Mouse (Mus musculus): ENCODE data around the gene Olfr1381. TPM values are rescaled to one million over a fixed set of nuclear protein-coding genes. Genes with fewer than 3 reads are reported as not detected.
A peak's percentile ranks its signal among the peaks of the same experiment; 100 is the strongest.
"Not testable (repeated sequence)": the region's sequence is repeated elsewhere in the genome, so short reads cannot be mapped to it uniquely, and the experiment has no call there.

The Olfr1381 gene
- total RNA-seq (2021): not detected
- long read RNA-seq: 0 reads

DNA sequence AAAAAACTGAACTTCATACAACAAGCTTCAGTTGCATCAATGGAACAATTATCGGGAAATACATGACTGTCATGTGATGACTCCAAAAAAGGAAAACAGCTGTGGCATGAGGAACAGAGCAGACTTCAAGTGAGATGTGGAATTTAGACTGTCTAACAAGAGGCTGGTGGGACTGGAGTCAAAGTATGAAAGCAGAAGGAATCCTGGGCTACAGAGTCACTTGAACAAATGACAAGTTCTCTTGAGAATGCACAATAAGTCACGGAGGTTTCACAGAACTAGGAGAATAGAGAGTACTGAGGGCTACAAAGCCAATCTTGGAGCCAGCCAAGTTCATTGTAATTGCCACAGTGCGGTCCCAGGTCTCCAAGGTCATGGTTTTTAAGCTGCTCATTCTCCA is at the start of gene Olfr1381:
Gene Olfr1381, plus strand, starts transcription at position 301 of the 400 bp plus-strand sequence.
- not testable (repeated sequence) for DNase-seq (ENCODE audit: low spot score in 2 of 2)

GRCm38 (mm10) chr11:49518086-49518485 is 25.2 kb upstream of the Olfr1381 start:
- no peak for DNase-seq (ENCODE audit: low spot score in 2 of 2)

DNA sequence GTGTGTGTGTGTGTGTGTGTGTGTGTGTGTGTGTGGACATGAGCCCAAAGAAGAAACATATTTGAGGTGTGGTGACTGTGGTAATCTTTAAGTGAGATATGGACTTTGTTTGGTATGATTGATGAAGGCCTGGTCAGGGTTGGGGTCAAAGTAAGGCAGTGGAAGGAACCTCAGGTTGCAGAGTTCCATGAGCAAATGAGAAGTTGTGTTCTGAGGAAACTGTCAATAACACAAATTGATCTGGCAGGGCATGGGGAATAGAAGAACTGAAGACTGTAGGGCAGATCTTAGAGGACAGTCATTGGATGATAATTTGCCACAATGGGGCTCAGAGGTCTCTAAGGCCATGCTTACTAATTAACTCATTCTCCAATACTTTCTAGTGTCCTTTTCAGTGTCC is 23.9 kb upstream of the Olfr1381 start, which contains the start of gene Olfr1383:
Gene Olfr1383, plus strand, starts transcription at position 301 of the 400 bp plus-strand sequence.
- DNase-seq (ENCODE audit: low spot score in 2 of 2): no peak

DNA sequence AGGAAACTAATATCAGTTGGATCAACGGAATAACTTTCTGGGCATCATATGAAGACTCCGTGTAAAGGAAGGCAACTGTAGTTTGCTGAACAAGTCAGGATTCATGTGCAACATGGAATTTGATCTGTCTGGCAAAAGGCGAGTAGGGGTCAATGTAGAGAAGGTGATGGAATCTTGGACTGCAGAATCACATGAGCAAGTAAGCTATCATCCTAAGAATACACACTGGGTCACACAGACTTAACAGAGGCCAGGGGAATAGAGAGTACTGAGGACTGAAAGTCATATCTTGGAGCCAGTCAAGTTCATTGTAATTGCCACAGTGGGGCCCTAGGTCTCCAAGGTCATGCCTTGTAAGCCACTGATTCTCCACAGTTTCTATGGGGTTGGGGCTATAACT is 15.3 kb upstream of the Olfr1381 start, which contains the start of gene Olfr1382:
Gene Olfr1382, plus strand, starts transcription at position 301 of the 400 bp plus-strand sequence.
- DNase-seq (ENCODE audit: low spot score in 2 of 2): no peak

DNA sequence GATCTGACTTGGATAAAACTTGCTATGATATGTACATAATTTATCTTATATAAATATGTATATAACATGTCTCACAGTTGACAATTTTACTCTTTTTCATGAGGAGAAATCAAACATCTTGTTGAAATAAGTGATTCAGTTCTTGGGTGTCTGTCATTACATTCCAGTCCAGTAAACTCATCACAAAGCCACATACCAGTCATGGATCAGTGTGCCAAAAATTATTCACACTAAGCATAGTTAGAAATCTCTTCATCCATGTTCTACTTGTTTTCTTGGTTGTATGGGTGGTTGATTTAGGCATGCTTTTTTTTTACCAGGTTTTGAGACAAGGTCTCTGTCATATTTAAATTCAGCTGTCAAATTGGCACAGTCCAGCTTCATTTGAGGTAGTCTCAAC is 10.5 kb upstream of the Olfr1381 start:
- DNase-seq (ENCODE audit: low spot score in 2 of 2): no peak

- DNase-seq (ENCODE audit: low spot score in 2 of 2): peak in 1 of 2 experiments; percentile 53
These were observed 6.6 kb upstream of the Olfr1381 start for GRCm38 (mm10) chr11:49536631-49537030.

DNA sequence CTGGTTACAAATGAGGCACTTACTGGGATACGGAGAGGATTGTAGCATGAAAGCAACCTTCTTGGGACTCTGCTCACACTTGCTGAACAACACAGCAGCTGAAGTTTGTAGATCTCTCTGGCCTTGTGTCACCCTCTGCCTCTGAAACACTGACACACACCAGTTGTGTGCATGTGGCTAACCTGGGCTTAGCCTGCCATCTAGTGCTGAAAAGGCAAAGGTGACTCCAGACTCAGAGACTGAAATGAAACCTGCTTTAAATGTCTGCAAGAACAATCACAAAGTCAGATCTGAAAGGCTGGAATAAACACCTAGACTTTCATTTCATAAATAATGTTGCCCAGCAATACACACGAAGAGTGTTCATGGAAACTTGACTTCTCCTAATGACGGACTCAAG is 10.8 kb downstream of the Olfr1381 start:
- DNase-seq (ENCODE audit: low spot score in 2 of 2): peak in 1 of 2 experiments; percentile 10

DNA sequence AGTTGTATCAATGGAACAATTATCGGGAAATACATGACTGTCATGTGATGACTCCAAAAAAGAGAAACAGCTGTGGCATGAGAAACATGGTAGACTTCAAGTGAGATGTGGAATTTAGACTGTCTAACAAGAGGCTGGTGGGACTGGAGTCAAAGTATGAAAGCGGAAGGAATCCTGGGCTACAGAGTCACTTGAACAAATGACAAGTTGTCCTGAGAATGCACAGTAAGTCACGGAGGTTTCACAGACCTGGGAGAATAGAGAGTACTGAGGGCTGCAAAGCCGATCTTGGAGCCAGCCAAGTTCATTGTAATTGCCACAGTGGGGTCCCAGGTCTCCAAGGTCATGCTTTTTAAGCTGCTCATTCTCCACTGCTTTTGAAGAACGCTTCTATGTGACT is 13.3 kb downstream of the Olfr1381 start, which contains the start of gene Olfr1380:
Gene Olfr1380, plus strand, starts transcription at position 301 of the 400 bp plus-strand sequence.
- not testable (repeated sequence) for DNase-seq (ENCODE audit: low spot score in 2 of 2)

DNA sequence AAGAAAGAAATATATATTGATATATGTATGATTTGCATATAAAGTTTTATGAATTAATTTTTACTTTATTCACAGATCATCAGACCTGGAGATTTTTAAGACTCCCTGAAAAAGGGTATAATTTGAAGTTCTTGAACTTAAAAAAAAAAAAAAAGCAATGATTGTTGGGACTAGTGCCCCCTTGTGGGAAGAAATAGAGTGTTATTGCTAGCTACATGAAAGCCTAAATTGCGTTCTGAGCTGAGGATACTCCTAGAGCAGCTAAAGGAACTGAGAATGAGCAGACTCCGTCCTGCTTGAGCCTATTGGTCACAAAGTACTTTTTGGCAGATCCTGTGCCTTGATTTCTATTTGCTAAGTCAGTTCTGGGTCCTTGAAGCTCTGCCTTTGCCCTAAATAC is 31.8 kb downstream of the Olfr1381 start:
- DNase-seq (ENCODE audit: low spot score in 2 of 2): not testable (repeated sequence)

DNA sequence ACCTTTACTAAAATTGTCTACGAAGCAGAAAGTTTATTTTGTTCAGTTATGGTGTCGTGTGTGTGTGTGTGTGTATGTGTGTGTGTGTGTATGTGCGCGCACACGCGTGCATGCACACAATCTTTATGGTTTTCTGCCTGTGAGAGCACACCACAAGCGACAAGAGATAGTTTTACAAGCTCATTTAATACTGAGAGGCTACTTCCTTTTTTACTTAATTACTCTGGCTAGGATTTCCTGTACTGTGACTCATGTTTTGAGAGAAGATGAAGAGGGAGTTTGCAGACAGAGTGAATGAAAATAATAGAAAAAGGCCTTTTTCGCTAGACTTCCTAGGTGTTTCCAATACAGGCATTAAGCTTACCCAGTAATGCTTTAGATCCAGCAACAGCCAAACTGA is 37.2 kb downstream of the Olfr1381 start:
- DNase-seq (ENCODE audit: low spot score in 2 of 2): not testable (repeated sequence)

DNA sequence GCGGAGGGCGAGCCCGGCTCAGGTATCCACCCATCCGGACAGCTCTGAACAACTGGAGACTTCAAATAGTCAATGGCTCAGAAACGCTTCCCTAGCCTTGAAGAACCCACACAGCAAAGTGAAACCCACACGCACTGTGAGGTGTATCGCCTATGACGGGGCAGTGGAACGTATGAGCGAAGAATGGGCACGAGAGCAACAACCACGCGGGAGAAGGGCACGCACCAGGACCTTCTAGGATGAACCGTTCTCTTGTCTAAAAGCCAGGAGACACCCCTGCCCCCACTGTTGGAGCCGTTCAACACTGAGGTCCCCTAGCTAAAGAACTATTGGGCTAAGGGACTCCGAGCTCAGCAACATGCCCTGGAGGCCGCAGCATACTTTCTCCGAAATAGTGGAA is 47.0 kb downstream of the Olfr1381 start:
- no peak for DNase-seq (ENCODE audit: low spot score in 2 of 2)

DNA sequence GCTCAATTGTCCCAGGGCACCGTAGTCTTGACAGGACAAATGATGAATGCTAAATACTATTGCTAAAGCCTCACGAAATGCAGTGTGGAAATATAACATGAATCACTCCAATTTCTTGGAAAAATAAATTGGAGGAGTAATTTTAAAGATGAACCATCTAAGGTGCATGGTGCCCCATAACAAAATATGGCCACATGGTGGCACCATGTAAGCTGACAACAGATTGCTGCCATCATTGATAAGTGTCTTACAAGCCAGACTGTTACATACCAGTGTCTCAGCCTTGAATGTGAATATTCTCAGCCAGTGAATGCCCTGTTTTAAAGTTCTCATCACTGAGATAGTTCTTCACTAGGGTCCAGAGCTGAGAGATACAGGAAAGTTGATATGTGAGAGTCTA is 53.9 kb downstream of the Olfr1381 start:
- not testable (repeated sequence) for DNase-seq (ENCODE audit: low spot score in 2 of 2)

Other genes starting within 250 kb of the Olfr1381 start
- gene Olfr10, start 238.7 kb upstream of the Olfr1381 start, total RNA-seq (2021): not detected
- not detected for gene Olfr1391, start 220.7 kb upstream of the Olfr1381 start, total RNA-seq (2021)
- not detected for gene Olfr1390, start 208.3 kb upstream of the Olfr1381 start, total RNA-seq (2021)
- gene Olfr1389, start 120.4 kb upstream of the Olfr1381 start, total RNA-seq (2021): not detected
- gene Olfr1388, start 106.8 kb upstream of the Olfr1381 start, total RNA-seq (2021): under 1 TPM; 0.43 to 0.47 TPM
- not detected for gene Olfr1387, start 88.1 kb upstream of the Olfr1381 start, total RNA-seq (2021)
- not detected for gene Olfr1386, start 78.4 kb upstream of the Olfr1381 start, total RNA-seq (2021)
- gene Olfr1385, start 54.4 kb upstream of the Olfr1381 start, total RNA-seq (2021): not detected
- gene Olfr1384, start 36.7 kb upstream of the Olfr1381 start, total RNA-seq (2021): not detected
- gene Olfr1383, start 23.8 kb upstream of the Olfr1381 start, total RNA-seq (2021): under 1 TPM in 1 of 2 experiments, not detected in 1; 0.35 TPM
- not detected for gene Olfr1382, start 15.2 kb upstream of the Olfr1381 start, total RNA-seq (2021)
- not detected for gene Olfr1380, start 13.4 kb downstream of the Olfr1381 start, total RNA-seq (2021)
- gene Flt4, start 65.8 kb downstream of the Olfr1381 start, total RNA-seq (2021): 1 to 10 TPM; 2.1 to 2.3 TPM
- not detected for gene Scgb3a1, start 120.2 kb downstream of the Olfr1381 start, total RNA-seq (2021)
- 10 to 100 TPM; 48.3 to 48.8 TPM for gene Cnot6, start 169.3 kb downstream of the Olfr1381 start, total RNA-seq (2021)

Data from layer of hippocampus, adult 18-20 months (tissue).